Mouse (Mus musculus): ENCODE data around the gene Syngr1.

The Syngr1 gene

GRCm38 (mm10) chr15:80091121-80091955 is at the start of gene Syngr1, which contains the start of gene Rpl3:
TSS of gene Syngr1 (plus strand) at chr15:80091334.
TSS of gene Rpl3 (minus strand) at chr15:80091868.
- peak; percentile 72 for DNase-seq (ENCODE audit: low spot score)

GRCm38 (mm10) chr15:80042152-80042551 is 49.0 kb upstream of the Syngr1 start:
- no peak for DNase-seq (ENCODE audit: low spot score)

- DNase-seq (ENCODE audit: low spot score) = no peak
Observed at GRCm38 (mm10) chr15:80044249-80044648, 46.9 kb upstream of the Syngr1 start.

GRCm38 (mm10) chr15:80045749-80046148 is 45.4 kb upstream of the Syngr1 start:
- DNase-seq (ENCODE audit: low spot score) = no peak

GRCm38 (mm10) chr15:80047242-80047641 is 43.9 kb upstream of the Syngr1 start:
- DNase-seq (ENCODE audit: low spot score) = no peak

- DNase-seq (ENCODE audit: low spot score) = no peak
Observed at GRCm38 (mm10) chr15:80047973-80048372, 43.2 kb upstream of the Syngr1 start.

- no peak for DNase-seq (ENCODE audit: low spot score)
Observed at GRCm38 (mm10) chr15:80050093-80050492, 41.0 kb upstream of the Syngr1 start.

- DNase-seq (ENCODE audit: low spot score) = no peak
Observed at GRCm38 (mm10) chr15:80051092-80051761, 39.9 kb upstream of the Syngr1 start.

GRCm38 (mm10) chr15:80051782-80052181 is 39.4 kb upstream of the Syngr1 start:
- no peak for DNase-seq (ENCODE audit: low spot score)

GRCm38 (mm10) chr15:80053381-80054033 is 37.6 kb upstream of the Syngr1 start:
- no peak for DNase-seq (ENCODE audit: low spot score)

GRCm38 (mm10) chr15:80054034-80054710 is 37.0 kb upstream of the Syngr1 start:
- DNase-seq (ENCODE audit: low spot score) = no peak

GRCm38 (mm10) chr15:80058151-80058550 is 33.0 kb upstream of the Syngr1 start:
- DNase-seq (ENCODE audit: low spot score) = no peak

- DNase-seq (ENCODE audit: low spot score) = no peak
Observed at GRCm38 (mm10) chr15:80059606-80060005, 31.5 kb upstream of the Syngr1 start.

GRCm38 (mm10) chr15:80060356-80061070 is 30.6 kb upstream of the Syngr1 start:
- no peak for DNase-seq (ENCODE audit: low spot score)

GRCm38 (mm10) chr15:80061071-80061550 is 30.0 kb upstream of the Syngr1 start:
- DNase-seq (ENCODE audit: low spot score) = no peak

- no peak for DNase-seq (ENCODE audit: low spot score)
Observed at GRCm38 (mm10) chr15:80062339-80062738, 28.8 kb upstream of the Syngr1 start.

- no peak for DNase-seq (ENCODE audit: low spot score)
Observed at GRCm38 (mm10) chr15:80062821-80063220, 28.3 kb upstream of the Syngr1 start.

- no peak for DNase-seq (ENCODE audit: low spot score)
Observed at GRCm38 (mm10) chr15:80064965-80065364, 26.2 kb upstream of the Syngr1 start.

- DNase-seq (ENCODE audit: low spot score) = no peak
Observed at GRCm38 (mm10) chr15:80065414-80065813, 25.7 kb upstream of the Syngr1 start.

GRCm38 (mm10) chr15:80066538-80066937 is 24.6 kb upstream of the Syngr1 start:
- DNase-seq (ENCODE audit: low spot score) = no peak

- DNase-seq (ENCODE audit: low spot score) = no peak
Observed at GRCm38 (mm10) chr15:80069171-80069570, 22.0 kb upstream of the Syngr1 start.
